Mouse (Mus musculus) frontal cortex, postnatal 14 days (tissue): ENCODE measurements at regions not wholly inside any gene's neighbourhood (a gene's known extent, or its start where the extent isn't known, plus 50 kb on each side); places are given as distances from the start of the nearest gene placed in this dataset.
"Not testable (repeated sequence)": the region's sequence is repeated elsewhere in the genome, so short reads cannot be mapped to it uniquely, and the experiment has no call there.

ENCODE experiments used
- DNase-seq, 2 experiments: peaks; one replicate each; pipeline ENCODE4 v3.0.0; 2022; ENCODE audit warnings: low spot score in 2 of 2

DNA sequence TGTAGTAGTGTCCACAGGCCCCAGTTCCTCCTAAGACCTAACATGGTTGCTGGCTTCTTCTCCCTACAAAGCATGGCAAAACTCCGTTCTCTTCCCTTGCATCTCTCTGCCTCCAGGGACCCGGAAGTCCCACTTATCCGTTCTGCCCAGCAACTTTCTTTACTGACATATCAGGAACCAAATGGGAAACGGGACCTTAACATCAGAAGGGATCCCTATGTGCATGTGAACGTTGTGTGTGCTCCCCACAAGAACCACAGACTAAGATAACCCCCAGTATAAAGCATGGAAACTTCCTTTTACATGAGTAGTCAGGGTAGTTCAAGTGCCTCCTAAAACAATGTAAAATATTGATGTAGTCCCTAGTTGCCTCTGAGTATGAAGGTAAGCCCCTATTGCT is 61.6 kb downstream of the Zxdb start:
- DNase-seq, result no peak

- no peak for DNase-seq
Measured at GRCm38 (mm10) chrX:94788331-94788920, 64.1 kb downstream of the Zxdb start.

DNA sequence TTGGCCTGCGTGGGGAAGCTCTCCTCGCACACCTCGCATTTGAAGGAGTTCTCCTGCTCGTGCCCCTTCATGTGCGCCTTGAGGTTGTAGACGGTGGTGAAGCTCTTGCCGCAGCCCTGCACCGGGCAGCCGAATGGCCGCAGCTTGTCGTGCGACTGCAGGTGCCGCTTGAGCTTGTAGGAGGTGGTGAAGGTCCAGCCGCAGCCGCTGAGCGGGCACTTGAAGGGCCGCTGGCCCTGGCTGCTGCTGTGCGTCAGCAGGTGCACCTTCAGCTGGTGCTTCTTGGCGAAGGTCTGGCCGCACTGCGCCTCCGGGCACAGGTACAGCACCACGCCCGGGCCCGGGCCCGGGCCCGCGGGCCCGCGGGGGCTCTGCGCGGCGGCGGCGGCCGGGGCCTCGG is 72.5 kb downstream of the Zxdb start:
- DNase-seq, result not testable (repeated sequence)

DNA sequence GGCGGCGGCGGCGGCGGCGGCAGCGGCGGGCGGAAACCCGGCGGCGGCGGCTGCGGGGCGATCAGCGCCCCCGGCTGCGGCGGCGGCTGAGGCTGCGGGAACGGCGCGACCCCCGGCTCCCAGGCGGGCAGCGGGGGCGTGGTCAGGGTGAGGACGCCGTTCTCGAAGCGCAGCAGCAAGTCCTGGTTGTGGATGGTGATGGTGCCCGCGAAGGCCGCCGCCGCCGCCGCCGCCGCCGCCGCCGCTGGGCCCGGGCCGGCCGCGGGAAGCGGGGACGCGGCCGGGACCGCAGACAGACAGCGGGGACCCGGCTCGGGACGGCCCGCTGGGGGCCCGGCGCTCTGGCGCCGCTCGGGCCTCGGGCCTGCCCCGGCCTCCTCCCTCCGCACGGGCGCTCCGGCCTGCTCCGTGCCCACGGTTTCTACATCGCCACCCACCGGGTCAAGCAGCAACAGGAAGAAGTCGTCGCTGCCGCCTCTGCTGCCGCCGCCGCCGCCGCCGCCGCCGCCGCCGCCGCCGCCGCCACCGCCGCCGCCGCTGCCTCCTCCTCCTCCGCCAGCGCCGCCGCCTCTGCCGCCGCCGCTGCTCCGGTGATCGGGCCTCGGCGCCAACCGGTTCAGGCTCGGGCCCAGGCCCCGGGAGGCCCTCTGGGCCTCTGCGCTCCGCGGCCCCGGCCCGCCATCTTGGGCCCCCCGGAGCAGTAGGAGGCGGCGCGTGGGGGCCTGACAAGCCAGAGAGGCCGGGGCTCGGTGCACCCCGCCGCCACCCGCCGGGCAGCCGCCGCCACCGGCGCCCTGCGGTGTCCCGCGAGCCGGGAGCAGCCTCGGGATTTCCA is 73.2 kb downstream of the Zxdb start:
- not testable (repeated sequence) for DNase-seq

DNA sequence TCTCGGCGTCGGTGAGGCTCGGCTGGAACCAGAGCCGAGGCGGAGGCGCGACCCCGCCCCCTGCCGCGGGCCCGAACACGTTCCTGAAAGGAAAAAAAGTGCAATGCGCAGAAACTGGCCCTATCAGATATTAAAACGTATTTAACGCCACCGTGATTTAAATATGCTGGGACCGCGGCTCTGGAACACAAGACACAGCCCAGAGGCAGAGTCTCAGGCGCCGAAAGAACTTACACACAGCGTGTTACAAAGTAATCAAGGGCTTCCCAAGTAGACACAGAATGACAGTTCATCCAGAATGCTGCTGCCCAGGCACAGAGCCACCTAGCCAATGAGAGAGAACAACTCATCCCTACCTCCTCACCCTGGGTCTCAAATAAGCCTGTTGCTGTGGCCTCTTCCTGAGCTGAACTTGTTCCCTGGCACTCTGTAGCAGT is 73.8 kb downstream of the Zxdb start:
- DNase-seq, result not testable (repeated sequence)

GRCm38 (mm10) chrX:94812760-94813159 is 88.4 kb downstream of the Zxdb start:
- DNase-seq, result not testable (repeated sequence)

DNA sequence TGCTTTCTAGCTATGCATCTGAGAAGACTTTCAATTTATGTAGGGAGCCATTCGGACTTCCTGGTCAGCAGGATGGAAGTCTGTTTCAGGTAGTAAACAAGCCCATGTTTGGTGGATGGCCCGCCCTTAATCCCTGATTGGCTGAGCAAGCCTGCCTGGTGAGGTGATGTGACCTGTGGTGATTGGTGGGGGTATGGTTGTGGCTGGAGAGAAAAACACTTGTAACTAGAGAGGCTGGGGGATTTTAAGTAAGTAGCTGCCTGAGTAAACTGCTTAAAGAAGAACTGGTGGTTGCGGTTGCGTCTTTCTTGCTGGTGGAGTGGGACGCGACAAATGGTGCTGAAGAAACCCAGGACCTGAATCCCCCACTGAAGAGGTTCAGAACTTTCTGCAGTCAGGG is 103.2 kb downstream of the Zxdb start:
- not testable (repeated sequence) for DNase-seq

GRCm38 (mm10) chrX:94844110-94844779 is 119.9 kb downstream of the Zxdb start:
- DNase-seq, result not testable (repeated sequence)

DNA sequence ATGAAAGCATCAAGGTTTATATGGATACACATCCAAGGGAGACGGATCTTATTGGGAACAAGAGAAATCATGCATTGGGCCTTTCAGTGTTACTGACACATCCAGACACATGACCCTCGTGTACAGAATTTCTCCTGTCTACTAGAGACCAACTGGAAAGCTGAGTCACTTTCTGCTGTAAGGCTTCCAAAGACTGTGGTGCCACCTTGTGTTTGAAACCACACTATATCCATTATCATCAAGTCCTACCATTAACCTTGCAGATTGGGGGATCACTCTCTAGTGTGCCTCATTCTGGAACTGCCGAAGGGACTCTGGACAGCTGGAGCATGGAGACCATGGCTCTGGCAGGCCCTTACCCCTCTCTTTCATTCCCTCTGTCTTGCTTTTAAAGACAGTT is 125.2 kb downstream of the Zxdb start:
- not testable (repeated sequence) for DNase-seq

DNA sequence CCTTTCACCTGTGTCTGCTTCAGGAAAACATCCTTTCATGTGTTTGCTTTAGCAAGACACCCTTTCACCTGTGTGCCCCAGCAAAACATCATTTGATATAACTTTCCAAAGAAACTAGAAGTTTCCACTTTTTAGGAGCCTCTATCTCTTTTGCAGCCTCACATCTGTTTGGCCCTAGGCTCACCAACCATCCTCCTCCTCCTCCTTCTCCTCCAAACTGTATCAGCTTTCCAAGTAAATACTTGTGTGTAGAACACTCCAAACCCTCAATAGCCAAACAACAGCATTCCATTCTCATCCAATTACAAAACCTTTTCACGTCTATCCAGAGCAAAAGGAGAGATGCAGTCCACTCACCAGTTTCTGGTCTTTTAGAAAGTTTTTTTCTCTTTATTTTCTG is 133.1 kb downstream of the Zxdb start:
- DNase-seq, result no peak

DNA sequence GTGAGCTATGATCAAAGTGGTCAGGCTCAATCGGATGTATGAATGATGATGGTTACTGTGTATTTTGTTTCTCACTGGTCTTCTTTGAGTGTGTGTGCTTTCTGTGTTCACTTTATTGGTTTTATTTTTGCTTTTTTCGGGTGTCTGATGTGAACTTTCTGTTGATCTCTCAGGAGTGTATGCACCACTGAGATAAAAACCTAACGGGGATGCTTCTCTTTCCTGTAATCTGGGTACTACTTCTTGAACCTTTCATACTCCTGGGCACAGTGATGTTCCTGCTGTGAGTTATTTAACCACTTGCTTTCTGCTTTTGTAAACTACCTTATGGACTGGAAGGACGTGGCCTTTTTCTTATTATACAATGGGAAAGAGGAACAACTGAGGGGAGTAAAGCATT is 133.6 kb downstream of the Zxdb start:
- no peak for DNase-seq

- DNase-seq, result no peak
Measured at GRCm38 (mm10) chrX:94863123-94863522, 138.8 kb downstream of the Zxdb start.

DNA sequence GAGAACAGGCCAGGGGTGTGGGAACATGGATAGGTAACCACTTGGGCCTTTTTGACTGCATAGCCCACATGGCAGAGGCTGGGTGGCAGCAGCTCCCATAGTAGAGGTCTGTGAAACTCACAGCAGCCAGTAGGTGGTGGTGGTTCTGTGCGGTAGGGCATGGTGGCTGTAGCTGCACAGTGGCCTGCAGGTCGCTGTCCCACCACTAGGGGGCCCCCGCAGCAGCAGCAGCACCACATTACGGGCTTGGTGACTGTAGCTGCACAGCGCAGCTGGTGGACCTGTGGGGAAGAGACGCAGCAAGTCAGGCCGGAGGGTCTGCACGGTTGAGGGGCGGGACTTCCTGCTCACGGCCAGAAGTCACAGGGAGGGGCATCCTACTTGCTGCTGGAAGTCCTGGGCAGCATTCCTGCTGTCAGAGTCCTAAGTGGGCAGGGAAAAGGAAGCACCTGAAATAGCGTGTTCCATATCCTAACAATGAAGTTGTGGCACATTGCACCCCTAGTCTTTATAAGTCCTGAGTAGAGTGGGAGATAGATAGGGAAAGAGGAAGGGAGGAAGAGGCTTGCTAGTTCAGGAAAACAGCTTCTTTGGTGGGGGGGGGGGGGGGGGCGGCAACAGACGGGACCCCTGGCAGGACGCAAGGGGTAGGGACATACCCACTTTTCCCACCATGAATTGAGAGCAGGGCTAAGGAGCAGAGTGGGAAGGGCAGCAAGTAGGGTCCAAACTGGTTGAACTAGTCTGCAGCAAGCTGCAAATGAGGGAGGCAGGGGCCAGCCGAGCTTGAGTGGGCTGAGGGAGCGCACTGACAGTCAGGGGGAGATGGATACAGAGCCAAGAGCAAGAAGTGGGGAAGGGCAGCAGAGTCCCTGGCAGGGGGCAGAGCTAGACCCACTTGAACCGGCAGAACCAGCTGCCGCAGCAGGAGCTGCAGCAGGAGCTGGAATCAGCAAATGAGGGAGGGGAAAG is 141.4 kb downstream of the Zxdb start:
- DNase-seq, result peak; percentile 74 to 79

GRCm38 (mm10) chrX:94883547-94883946 is 142.9 kb downstream of the Spin4 start:
- peak in 1 of 2 experiments; percentile 11 for DNase-seq
